Mouse (Mus musculus) cortical plate, adult 2 months (tissue): ENCODE data around the gene Pip5k1b. TPM values are rescaled to one million over a fixed set of nuclear protein-coding genes. Genes with fewer than 3 reads are reported as not detected.

Experiments
- H3K27ac ChIP-seq: fragments of 200-500 bp; 2 replicates; pipeline ENCODE4 v1.5.1; 2012; ENCODE audit warnings: low read length, control low read depth, inconsistent platforms; ENCODE audit not compliant: insufficient read depth
- H3K4me1 ChIP-seq: fragments of 200-500 bp; 2 replicates; pipeline ENCODE4 v1.6.1; 2011; ENCODE audit warnings: low read length; ENCODE audit not compliant: control insufficient read depth, insufficient read depth
- H3K4me3 ChIP-seq: fragments of 200-500 bp; 2 replicates; pipeline ENCODE4 v1.5.1; 2011; ENCODE audit warnings: mild to moderate bottlenecking, low read length, control low read depth; ENCODE audit not compliant: insufficient read depth
- CTCF ChIP-seq: fragments of 200-500 bp; IDR thresholded peaks from 2 replicates; pipeline ENCODE4 v1.5.1; 2011; ENCODE audit warnings: mild to moderate bottlenecking, control low read depth, low read length; ENCODE audit not compliant: insufficient read depth; ENCODE audit errors: extremely low read depth
- POLR2A ChIP-seq: fragments of 200-500 bp; IDR thresholded peaks from 2 replicates; pipeline ENCODE4 v1.6.1; 2011; ENCODE audit warnings: mild to moderate bottlenecking, low read length, control low read depth; ENCODE audit not compliant: insufficient read depth; ENCODE audit errors: extremely low read depth
- polyA plus RNA-seq: library from polyadenylated mRNA; depleted of rRNA; stranded (reverse); fragments of >200 nt; gene quantifications from 2 replicates; pipeline ENCODE4 v1.2.3, GENCODE M21; 2012

Pip5k1b gene
- polyA plus RNA-seq, 1 experiment = 11.9 TPM

- Histone ChIP-seq H3K4me1 (no peaks in the 10 kb centered on the region), H3K27ac (no peak overlapping the region), H3K4me3 (no peak overlapping the region)
- TF ChIP-seq POLR2A (no peak), CTCF (no peak)
Measured at GRCm38 (mm10) chr19:24332956-24333355, 222.7 kb downstream of the Pip5k1b start.

- Histone ChIP-seq H3K27ac (no peak overlapping the region), H3K4me1 (no peaks in the 10 kb centered on the region), H3K4me3 (no peak overlapping the region)
- TF ChIP-seq CTCF (no peak), POLR2A (no peak)
Measured at GRCm38 (mm10) chr19:24331274-24331673, 224.4 kb downstream of the Pip5k1b start.

DNA sequence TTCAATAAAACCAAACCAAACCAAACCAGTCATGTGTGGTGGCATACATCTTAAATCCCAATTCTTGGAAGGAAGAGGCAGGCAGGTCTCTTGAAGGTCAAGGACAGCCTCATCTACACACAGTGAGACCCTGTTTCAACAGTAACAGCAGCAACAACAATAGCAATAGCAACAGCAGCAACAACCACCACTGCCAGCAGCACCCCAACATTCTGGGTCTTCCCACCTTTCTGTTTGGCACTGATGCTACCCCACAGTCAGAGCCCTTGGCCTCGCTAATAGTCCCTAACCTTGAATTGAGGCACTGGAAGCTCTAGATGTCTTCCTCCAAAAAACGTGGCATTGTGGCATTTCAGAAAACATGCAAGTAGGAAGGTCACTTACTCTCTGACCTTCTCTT lies 225.3 kb downstream of the Pip5k1b start:
- TF ChIP-seq POLR2A = no peak
- no peak for TF ChIP-seq CTCF
- Histone ChIP-seq H3K4me3 (no peak overlapping the region), H3K27ac (no peak overlapping the region), H3K4me1 (no peaks in the 10 kb centered on the region)

- Histone ChIP-seq H3K27ac (no peak overlapping the region), H3K4me3 (no peak overlapping the region), H3K4me1 (peaks cover 1% of the 10 kb centered on the region; the same call in 1 of the 2 replicates)
- no peak for TF ChIP-seq CTCF
- no peak for TF ChIP-seq POLR2A
Measured at GRCm38 (mm10) chr19:24327921-24328320, 227.8 kb downstream of the Pip5k1b start.

DNA sequence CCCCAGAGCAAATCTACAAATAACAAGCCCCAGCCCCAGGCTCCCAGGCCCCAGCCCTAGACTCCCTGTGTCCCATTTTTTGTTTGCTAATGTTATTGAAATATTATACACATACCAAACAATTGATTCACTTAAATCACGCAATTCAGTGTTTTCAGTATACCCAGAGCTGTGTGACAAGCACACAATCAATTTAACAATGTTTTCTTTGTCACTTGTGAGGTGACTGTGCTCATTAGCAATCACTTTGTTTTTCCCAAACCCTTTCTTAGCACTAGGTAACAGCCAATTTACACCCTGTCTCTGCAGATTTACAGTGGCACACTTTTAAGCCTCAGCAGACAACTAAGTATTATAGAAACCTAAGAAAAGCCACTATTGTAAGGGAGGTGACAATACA lies 228.7 kb downstream of the Pip5k1b start:
- TF ChIP-seq POLR2A = no peak
- no peak for TF ChIP-seq CTCF
- Histone ChIP-seq H3K27ac (no peak overlapping the region), H3K4me1 (peaks cover 1% of the 10 kb centered on the region; the same call in 1 of the 2 replicates), H3K4me3 (no peak overlapping the region)

DNA sequence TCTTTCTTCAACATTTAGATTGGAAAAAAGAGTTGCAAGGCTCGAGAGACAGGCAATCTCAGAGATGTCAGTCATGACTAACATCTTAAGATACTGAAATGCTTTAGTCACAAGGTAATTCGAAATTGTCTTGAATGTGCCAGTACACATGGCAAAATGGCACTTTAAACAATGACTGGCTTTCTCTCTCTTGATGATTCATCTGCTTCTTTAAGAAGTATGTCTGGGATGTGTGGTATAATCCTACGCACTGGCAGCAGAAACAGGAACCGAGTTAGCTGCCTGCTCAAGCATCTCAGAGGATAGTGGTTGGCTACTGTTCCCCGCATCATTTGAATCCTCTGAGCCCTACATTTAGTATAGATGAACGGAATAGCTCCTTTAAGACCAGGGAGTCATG lies 230.0 kb downstream of the Pip5k1b start:
- Histone ChIP-seq H3K27ac (0 out of 2 replicates have a peak overlapping the region, but pooled peaks have one; percentile 33), H3K4me1 (peaks cover 1% of the 10 kb centered on the region; the same call in 1 of the 2 replicates), H3K4me3 (no peak overlapping the region)
- no peak for TF ChIP-seq POLR2A
- TF ChIP-seq CTCF = no peak

- no peak overlapping the region for H3K27ac ChIP-seq
- peaks cover 1% of the 10 kb centered on the region; the same call in 1 of the 2 replicates for H3K4me1 ChIP-seq
- no peak overlapping the region for H3K4me3 ChIP-seq
- TF ChIP-seq POLR2A = no peak
Measured at GRCm38 (mm10) chr19:24323841-24324613, 231.6 kb downstream of the Pip5k1b start.

GRCm38 (mm10) chr19:24321900-24322311 lies 233.8 kb downstream of the Pip5k1b start:
- H3K4me1 ChIP-seq = peaks cover 1% of the 10 kb centered on the region; the same call in 1 of the 2 replicates
- H3K27ac ChIP-seq = no peak overlapping the region
- TF ChIP-seq CTCF = no peak
- TF ChIP-seq POLR2A = no peak
- no peak overlapping the region for H3K4me3 ChIP-seq

- no peak overlapping the region for H3K4me3 ChIP-seq
- no peak overlapping the region for H3K27ac ChIP-seq
- peaks cover 1% of the 10 kb centered on the region; the same call in 1 of the 2 replicates for H3K4me1 ChIP-seq
- TF ChIP-seq POLR2A (no peak), CTCF (no peak)
Measured at GRCm38 (mm10) chr19:24321211-24321899, 234.3 kb downstream of the Pip5k1b start.

DNA sequence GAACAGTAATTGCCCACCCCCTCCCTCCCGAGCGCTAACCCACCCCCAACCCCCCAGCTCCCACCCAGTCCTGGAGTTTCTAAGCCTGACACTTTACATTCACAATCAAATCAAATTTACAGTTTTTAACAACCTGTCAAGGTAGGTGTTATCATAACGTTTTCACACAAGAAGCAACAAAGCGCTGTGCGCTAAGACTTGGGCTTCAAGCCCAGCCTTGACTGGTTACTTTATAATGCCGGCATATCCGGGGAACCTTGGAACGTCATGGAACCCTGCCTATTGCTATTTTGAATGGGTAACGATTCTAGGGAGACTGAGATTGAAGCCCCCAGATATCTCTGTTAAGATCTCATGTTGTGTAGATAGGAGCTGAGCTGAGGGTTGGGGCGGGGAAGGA lies 237.5 kb downstream of the Pip5k1b start:
- TF ChIP-seq POLR2A (no peak), CTCF (no peak)
- no peak overlapping the region for H3K4me3 ChIP-seq
- no peaks in the 10 kb centered on the region for H3K4me1 ChIP-seq
- H3K27ac ChIP-seq = no peak overlapping the region
